Mouse (Mus musculus) urinary bladder, adult 2 months (tissue): ENCODE measurements at regions not wholly inside any gene's neighbourhood (a gene's known extent, or its start where the extent isn't known, plus 50 kb on each side); places are given as distances from the start of the nearest gene placed in this dataset.

Source experiments
- DNase-seq: peaks from one replicate; pipeline ENCODE4 v3.0.0; 2022; ENCODE audit warnings: low spot score

GRCm38 (mm10) chr17:84888525-84888924 is 68.0 kb upstream of the Ppm1b start:
- no peak for DNase-seq

GRCm38 (mm10) chr17:84890871-84891599 is 65.5 kb upstream of the Ppm1b start:
- DNase-seq = no peak

GRCm38 (mm10) chr17:84893273-84894033 is 63.1 kb upstream of the Ppm1b start:
- no peak for DNase-seq

- no peak for DNase-seq
These were observed 61.0 kb upstream of the Ppm1b start for GRCm38 (mm10) chr17:84895526-84895925.

- no peak for DNase-seq
These were observed 60.0 kb upstream of the Ppm1b start for GRCm38 (mm10) chr17:84896572-84896971.

GRCm38 (mm10) chr17:84898407-84898806 is 58.1 kb upstream of the Ppm1b start:
- no peak for DNase-seq

GRCm38 (mm10) chr17:84903625-84904337 is 52.8 kb upstream of the Ppm1b start:
- no peak for DNase-seq
